Mouse (Mus musculus) embryonic fibroblast, embryonic 13.5 days (primary cell): Measurements from ENCODE around the gene Plxnc1.

Source experiments
- CTCF ChIP-seq: IDR thresholded peaks from 2 replicates; pipeline ENCODE4 v1.5.1; 2011; ENCODE audit warnings: mild to moderate bottlenecking, control low read depth, low read length, moderate library complexity, borderline replicate concordance; ENCODE audit not compliant: insufficient read depth
- POLR2A ChIP-seq: IDR thresholded peaks from 2 replicates; pipeline ENCODE4 v1.6.1; 2011; ENCODE audit warnings: low read depth, mild to moderate bottlenecking, control low read depth, low read length, moderate library complexity

DNA sequence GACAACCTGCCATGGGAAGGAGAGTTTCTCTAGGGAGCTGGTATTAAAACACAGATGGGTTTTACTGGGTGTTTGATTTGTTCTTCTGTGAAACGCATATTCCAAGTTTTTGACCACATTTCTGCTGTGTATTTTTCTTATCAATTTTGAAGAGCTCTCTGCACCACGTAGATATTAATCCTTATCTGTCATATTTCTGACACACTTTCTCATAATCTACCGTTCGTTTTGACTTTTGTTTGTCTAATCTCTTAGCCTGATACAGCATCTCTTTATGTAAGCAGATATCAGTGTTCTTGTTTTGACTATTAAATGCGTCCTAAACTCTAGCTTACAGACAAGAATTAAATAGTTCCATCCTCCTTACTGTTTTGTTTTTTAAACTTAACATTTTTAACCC lies 73.1 kb downstream of the Plxnc1 start:
- TF ChIP-seq POLR2A = no peak
- no peak for TF ChIP-seq CTCF
